Mouse (Mus musculus) small intestine, adult 2 months (tissue): ENCODE measurements around the gene Zfhx3.

Experiments
- CTCF ChIP-seq: fragments of 200-500 bp; IDR thresholded peaks from 2 replicates; pipeline ENCODE4 v1.5.1; 2012; ENCODE audit warnings: low read depth, mild to moderate bottlenecking, control low read depth, inconsistent platforms, low read length, moderate library complexity, mixed read lengths; ENCODE audit not compliant: insufficient replicate concordance, insufficient read length; ENCODE audit errors: extremely low read depth
- POLR2A ChIP-seq: fragments of 200-500 bp; IDR thresholded peaks from 2 replicates; pipeline ENCODE4 v1.6.1; 2012; ENCODE audit warnings: low read depth, mild to moderate bottlenecking, control low read depth, inconsistent platforms, low read length, moderate library complexity

- TF ChIP-seq CTCF (no peak), POLR2A (no peak)
These were observed 1052.4 kb downstream of the Zfhx3 start for GRCm38 (mm10) chr8:108994880-108995279.
